Mouse (Mus musculus) heart, embryonic 13.5 days (tissue): ENCODE measurements around the gene Rexo4. TPM values are rescaled to one million over a fixed set of nuclear protein-coding genes. Genes with fewer than 3 reads are reported as not detected.

ENCODE experiments used
- ATAC-seq: fragments of 200-750 bp; cut with Nextera tagmentation; 2 replicates; pipeline ENCODE4 v1.8.0; 2017; ENCODE audit warnings: moderate TSS enrichment; ENCODE audit not compliant: insufficient number of reproducible peaks, low FRiP score, low TSS enrichment; ENCODE audit errors: extremely low read depth
- H3K27ac ChIP-seq: fragments of 300-500 bp; sonication (generic); replicated peaks from 2 replicates; pipeline ENCODE4 v1.5.1; 2015; ENCODE audit warnings: moderate library complexity, mild to moderate bottlenecking, inconsistent platforms
- H3K27me3 ChIP-seq: fragments of 300-500 bp; sonication (generic); replicated peaks from 2 replicates; pipeline ENCODE4 v1.6.1; 2015; ENCODE audit warnings: mild to moderate bottlenecking, inconsistent platforms
- H3K36me3 ChIP-seq: fragments of 300-500 bp; sonication (generic); 2 replicates; pipeline ENCODE4 v1.6.1; 2015; ENCODE audit warnings: mild to moderate bottlenecking, inconsistent platforms
- H3K4me1 ChIP-seq: fragments of 300-500 bp; sonication (generic); 2 replicates; pipeline ENCODE4 v1.6.1; 2015; ENCODE audit warnings: inconsistent platforms
- H3K4me2 ChIP-seq: fragments of 300-500 bp; sonication (generic); 2 replicates; pipeline ENCODE4 v1.6.1; 2015; ENCODE audit warnings: inconsistent platforms, mild to moderate bottlenecking, moderate library complexity
- H3K4me3 ChIP-seq: fragments of 300-500 bp; sonication (generic); 2 replicates; pipeline ENCODE4 v1.5.1; 2015; ENCODE audit warnings: moderate library complexity, mild to moderate bottlenecking, inconsistent platforms
- H3K9ac ChIP-seq: fragments of 300-500 bp; sonication (generic); 2 replicates; pipeline ENCODE4 v1.6.1; 2015; ENCODE audit warnings: inconsistent platforms, mild to moderate bottlenecking, moderate library complexity
- H3K9me3 ChIP-seq: fragments of 300-500 bp; sonication (generic); 2 replicates; pipeline ENCODE4 v1.6.1; 2016; ENCODE audit warnings: inconsistent platforms
- WGBS: fragments of 180-500 bp; shearing (Covaris S2); methylation state at CpG from one replicate; pipeline ENCODE4 v1.1.7; 2015; ENCODE audit warnings: mixed read lengths; 5-methylcytosine and 5-hydroxymethylcytosine counted together
- polyA plus RNA-seq: library from polyadenylated mRNA; unstranded; fragments of >200 nt; fragmentation: Nextera tagmentation; extraction: Ambion mirVana; gene quantifications from 2 replicates; pipeline ENCODE4 v1.2.1, GENCODE M21; 2015

The Rexo4 gene
- polyA plus RNA-seq, 1 experiment from 2014 or later = 26.3 TPM

DNA sequence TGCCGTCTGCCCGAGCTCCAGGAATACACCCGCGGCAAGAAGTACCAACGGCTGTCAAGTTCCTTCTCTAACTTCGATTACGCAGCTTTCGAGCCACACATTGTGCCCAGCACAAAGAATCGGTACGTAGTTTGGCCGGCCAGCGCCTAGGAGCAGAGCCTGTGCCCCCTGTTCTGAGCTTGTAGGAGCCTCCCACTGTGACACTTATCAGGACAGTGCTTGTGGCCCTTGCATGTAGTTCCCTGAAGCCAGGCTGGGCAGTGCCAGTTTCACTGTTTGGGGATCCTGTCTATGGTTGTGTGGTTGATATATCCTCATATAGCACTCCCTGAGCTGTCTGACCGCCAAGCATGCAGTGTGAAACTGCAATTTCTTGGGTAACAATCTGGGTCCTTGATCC lies 47.4 kb downstream of the Rexo4 start:
- Histone ChIP-seq H3K36me3 (peaks cover 68% of the 10 kb centered on the region), H3K4me3 (peak overlapping the region; percentile 87), H3K4me2 (peak overlapping the region; percentile 100), H3K9me3 (no peaks in the 10 kb centered on the region), H3K27ac (peak overlapping the region; percentile 82), H3K27me3 (no peaks in the 10 kb centered on the region), H3K4me1 (peaks cover 50% of the 10 kb centered on the region), H3K9ac (peak overlapping the region; percentile 92)
- WGBS = 2% methylated on average over 13 of the region's 13 CpGs
- ATAC-seq = no peak

DNA sequence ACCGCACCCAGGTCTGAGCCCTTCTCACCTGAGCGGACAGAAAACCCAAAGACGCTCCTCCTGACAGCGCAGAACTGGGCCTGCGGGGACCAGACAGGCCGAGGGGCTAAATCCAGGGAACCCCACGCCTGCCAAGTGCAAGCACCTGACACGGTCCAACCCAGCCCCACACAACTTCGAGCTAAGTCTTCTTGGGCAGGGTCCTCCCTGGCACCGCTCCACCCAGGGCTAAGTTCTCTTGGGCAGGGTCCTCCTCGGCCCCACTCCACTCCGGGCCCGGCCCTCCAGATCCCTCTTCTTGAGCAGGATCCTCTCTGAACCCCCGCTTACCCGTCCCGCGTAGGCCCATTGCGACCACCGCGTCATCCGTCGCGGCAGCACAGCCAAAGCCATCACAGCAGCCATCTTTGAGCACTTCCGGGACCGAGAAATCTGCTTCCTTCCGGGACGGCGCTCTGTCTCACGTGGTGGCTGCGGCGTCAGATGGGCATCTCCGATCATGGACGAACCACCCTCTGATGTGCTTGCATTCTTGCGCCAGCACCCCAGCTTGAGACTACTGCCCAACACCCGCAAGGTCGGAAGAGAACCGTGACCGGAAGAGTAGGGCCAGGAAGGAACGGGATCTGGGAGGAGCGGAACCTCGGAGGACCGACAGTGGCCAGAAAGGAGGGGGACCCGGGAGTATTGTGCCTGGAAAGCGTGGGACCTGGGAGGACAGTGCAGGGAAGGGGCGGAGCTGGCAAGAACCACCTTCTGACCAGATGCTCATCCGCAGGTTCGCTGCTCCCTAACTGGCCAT lies 48.1 kb downstream of the Rexo4 start, which contains the start of the genes Surf2 and Surf1:
Surf2 (plus strand) TSS at position 441 of the 802 bp plus-strand sequence.
Surf1 (minus strand) TSS at position 604 of the 802 bp plus-strand sequence.
- peaks cover 67% of the 10 kb centered on the region for H3K36me3 ChIP-seq
- 1% methylated on average over 47 of the region's 47 CpGs for WGBS

DNA sequence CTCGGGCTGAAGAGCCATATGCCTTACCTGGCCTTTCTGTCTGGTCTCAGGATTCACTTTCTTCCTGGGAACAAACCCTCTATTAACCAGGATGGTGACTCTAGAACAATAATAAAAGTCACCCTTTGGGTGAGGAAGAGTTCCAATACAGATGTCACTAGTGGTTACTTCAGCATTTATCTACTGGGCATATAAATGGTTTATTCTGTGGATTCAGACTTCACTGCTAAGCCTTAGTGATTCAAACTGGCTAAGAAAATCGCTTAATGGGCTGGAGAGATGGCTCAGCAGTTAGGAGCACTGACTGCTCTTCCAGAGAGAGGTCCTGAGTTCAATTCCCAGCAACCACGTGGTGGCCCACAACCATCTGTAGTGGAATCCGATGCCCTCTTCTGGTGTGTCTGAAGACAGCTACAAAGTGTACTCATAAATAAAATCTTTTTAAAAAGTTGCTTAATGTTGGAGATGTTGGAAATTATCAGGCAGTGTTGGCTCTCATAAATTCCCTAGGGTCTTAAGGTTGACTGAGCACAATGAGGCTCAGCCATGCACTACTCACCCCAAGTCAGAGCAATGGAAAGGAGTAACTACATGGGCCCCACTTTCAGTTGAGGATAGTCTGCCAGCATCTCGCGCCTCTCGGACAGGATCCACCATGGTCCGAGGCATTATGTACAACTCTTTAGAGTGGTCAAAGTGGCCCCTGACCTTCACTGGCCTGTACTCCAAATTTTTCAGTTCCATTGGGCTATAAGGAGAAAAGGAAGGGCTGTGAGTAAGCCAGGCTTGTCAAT lies 49.8 kb downstream of the Rexo4 start:
- WGBS = 61% methylated on average over 8 of the region's 8 CpGs
- H3K27me3 ChIP-seq = no peaks in the 10 kb centered on the region
- no peak overlapping the region for H3K4me2 ChIP-seq
- H3K4me1 ChIP-seq = peaks cover 57% of the 10 kb centered on the region
- no peak overlapping the region for H3K27ac ChIP-seq
- no peak overlapping the region for H3K4me3 ChIP-seq
- H3K9ac ChIP-seq = no peak overlapping the region
- no peak for ATAC-seq
- no peaks in the 10 kb centered on the region for H3K9me3 ChIP-seq
- peaks cover 50% of the 10 kb centered on the region for H3K36me3 ChIP-seq

More for the DNA sequence above, 48.1 kb downstream of the Rexo4 start, which contains the start of the genes Surf2 and Surf1:
- ATAC-seq = peak; percentile 61
- peak within 1 kb of the TSS; percentile 82 for H3K27ac ChIP-seq
- H3K9me3 ChIP-seq = no peaks in the 10 kb centered on the region
- no peaks in the 10 kb centered on the region for H3K27me3 ChIP-seq
- peaks cover 50% of the 10 kb centered on the region for H3K4me1 ChIP-seq
- H3K4me2 ChIP-seq = peak within 1 kb of the TSS; percentile 100
- H3K4me3 ChIP-seq = peak within 1 kb of the TSS; percentile 87
- peak within 1 kb of the TSS; percentile 92 for H3K9ac ChIP-seq

DNA sequence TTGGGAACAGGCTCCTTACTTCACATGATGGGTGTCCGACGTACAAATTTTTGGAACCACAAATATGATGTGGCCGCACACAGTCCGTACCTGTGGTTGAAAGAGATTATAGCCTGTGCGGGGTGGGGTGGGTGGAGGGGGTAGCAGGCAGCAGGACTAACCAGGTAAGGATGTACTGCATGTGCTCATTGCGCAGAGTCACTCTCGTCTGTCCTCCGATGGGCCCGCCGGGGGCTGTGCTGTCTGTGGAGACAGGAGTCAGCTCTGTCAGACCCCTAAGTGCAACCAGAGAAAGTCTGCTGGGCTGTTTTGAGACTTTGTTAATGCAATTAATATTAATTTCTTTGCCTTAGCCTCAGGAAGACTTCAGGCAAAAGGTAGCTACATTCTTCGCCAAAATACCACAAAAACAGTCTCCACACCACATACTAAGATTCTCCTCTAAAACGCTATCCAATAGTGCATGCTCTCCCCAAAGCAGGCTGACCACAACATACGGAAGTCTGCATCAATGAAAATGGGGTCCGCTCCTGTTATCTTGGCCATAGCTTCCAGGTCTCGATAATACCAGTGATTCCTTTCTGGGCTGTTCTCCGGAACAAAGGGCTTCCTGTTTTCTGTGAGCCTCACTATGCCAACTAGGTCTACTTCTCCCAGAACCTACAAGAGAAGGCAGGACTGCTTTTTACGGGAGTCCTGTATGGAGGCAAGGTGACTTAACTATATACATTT lies 50.6 kb downstream of the Rexo4 start:
- Histone ChIP-seq H3K27ac (no peak overlapping the region), H3K36me3 (peaks cover 42% of the 10 kb centered on the region), H3K9me3 (no peaks in the 10 kb centered on the region), H3K4me2 (no peak overlapping the region), H3K9ac (no peak overlapping the region), H3K4me1 (peaks cover 64% of the 10 kb centered on the region), H3K4me3 (peak overlapping the region; percentile 3; the same call in 1 of the 2 replicates), H3K27me3 (no peaks in the 10 kb centered on the region)
- no peak for ATAC-seq
- WGBS = 73% methylated on average over 17 of the region's 17 CpGs

DNA sequence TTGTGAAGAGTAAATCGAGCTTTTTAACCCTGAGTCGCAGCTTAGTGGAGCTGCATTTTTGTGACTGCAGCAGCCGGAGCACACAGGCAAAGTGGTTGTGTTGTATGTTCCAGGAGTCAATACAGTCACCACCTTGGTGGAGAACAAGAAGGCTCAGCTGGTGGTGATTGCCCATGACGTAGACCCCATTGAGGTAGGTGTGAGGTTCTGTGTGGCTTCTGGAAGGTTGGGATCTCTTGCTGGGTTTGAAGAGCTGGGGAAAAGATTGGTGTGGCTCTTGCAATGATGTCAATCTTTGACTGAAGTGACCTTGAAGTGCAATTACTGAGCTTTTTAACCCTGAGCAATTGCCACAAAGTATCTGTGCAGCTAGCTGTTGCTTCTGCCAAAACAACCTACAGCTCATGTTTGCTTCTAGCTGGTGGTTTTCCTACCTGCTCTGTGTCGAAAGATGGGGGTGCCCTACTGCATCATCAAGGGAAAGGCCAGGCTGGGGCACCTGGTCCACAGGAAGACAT lies 51.9 kb downstream of the Rexo4 start:
- Histone ChIP-seq H3K4me1 (peaks cover 63% of the 10 kb centered on the region), H3K27ac (no peak overlapping the region), H3K4me2 (peak overlapping the region; percentile 86), H3K27me3 (no peaks in the 10 kb centered on the region), H3K9ac (peak overlapping the region; percentile 100), H3K36me3 (peaks cover 47% of the 10 kb centered on the region), H3K9me3 (no peaks in the 10 kb centered on the region), H3K4me3 (peak overlapping the region; percentile 96)
- 67% methylated on average over 5 of the region's 5 CpGs for WGBS
- no peak for ATAC-seq

DNA sequence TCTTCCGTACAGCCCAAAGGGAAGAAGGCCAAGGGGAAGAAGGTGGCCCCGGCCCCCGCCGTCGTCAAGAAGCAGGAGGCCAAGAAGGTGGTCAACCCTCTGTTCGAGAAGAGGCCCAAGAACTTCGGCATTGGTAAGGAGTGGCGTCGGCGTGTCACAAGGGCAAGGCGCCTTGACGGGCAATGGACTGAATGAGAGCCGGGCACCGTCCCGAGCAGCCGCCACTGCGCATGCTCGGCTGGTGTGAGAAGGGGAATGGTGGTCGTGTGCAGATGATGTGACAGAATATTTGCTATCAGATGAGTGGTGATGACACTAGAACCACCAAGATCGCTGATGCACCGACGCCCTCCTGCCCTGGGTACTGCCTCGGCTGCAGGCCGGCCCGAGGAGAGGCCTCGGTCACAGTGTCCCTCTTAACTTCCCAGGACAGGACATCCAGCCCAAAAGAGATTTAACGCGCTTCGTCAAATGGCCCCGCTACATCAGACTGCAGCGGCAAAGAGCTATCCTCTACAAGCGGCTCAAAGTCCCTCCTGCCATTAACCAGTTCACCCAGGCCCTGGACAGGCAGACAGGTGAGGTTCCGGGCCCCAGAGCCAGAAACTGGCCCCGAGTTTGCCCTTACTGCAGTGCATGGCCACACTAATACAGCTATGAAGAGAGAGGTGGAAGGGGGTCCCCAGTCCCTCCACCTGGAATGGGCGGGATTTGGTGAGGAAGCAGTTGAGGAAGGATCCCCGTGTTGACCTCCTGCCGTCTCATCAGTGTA lies 53.0 kb downstream of the Rexo4 start:
- Histone ChIP-seq H3K27me3 (no peaks in the 10 kb centered on the region), H3K4me2 (peak overlapping the region; percentile 86), H3K4me3 (peak overlapping the region; percentile 96), H3K9me3 (no peaks in the 10 kb centered on the region), H3K9ac (peak overlapping the region; percentile 100), H3K27ac (peak overlapping the region; percentile 94), H3K36me3 (peaks cover 58% of the 10 kb centered on the region), H3K4me1 (peaks cover 56% of the 10 kb centered on the region)
- under 1% methylated on average over 37 of the region's 37 CpGs for WGBS
- peak; percentile 35; the same call in 1 of the 2 replicates for ATAC-seq

DNA sequence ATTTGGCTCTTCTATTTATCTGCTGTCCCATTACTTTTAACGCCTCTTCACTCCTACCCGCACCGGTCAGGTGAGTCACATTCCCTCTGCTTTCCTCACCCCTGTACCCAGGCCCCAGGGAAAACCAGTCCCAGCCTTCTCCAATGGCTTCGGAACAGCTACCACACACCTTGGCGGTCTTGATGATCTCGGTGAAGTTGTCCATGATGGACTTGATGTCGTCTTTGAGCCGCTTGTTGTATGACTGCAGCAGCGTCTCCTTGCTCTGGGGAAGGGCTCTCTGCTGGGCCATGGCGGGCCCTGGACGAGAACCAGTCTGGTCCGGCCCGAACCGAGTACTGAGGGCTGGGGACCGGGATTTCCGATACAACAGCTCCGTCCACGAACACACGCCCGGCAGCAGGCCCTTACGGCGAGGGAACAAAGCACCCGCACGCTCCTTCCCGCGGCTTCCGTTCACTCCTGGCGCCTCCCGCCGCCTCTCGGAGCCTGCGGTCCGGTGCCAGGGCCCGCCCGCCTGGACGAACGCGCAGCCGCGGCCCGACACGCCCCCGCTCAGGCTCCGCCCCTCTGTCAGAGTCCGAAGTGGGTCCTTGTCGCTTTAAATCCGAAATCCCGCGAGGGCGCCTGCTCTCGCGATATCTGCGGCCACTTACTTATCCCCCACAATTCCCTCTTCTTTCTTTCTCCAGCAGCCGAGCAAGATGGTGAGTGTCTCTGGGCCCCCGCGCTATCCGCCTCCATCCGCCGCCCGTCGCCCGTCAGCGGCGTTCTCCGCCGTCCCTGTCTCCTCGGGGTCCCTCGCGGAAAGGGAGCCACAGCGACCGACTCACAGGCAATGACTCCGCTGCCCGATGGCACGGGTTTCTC lies 53.8 kb downstream of the Rexo4 start, which contains the start of the genes Med22 and Rpl7a:
Med22 (minus strand) TSS at position 554 of the 870 bp plus-strand sequence.
Rpl7a (plus strand) TSS at position 641 of the 870 bp plus-strand sequence.
- peak; percentile 95 for ATAC-seq
- Histone ChIP-seq H3K36me3 (peaks cover 67% of the 10 kb centered on the region), H3K4me3 (peak within 1 kb of the TSS; percentile 96), H3K27ac (peak within 1 kb of the TSS; percentile 94), H3K4me1 (peaks cover 51% of the 10 kb centered on the region), H3K9me3 (no peaks in the 10 kb centered on the region), H3K9ac (peak within 1 kb of the TSS; percentile 100), H3K27me3 (no peaks in the 10 kb centered on the region), H3K4me2 (peak within 1 kb of the TSS; percentile 90)
- under 1% methylated on average over 74 of the region's 74 CpGs for whole genome bisulfite sequencing

DNA sequence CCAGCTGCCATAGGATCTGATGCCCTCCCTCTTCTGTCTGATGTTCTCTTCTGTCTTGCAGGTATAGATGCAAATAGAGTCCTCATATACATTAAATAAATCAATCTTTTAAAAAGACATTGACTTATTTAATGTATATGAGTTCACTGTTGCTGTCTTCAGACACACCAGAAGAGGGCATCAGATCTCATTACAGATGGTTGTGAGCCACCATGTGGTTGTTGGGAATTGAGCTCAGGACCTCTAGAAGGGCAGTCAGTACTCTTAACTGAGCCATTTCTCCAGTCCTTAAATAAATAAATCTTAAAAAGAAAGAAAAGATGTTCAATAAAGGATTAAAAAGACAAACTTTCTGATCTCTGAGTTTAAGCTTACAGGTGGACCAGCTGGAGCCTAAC lies 54.8 kb downstream of the Rexo4 start:
- H3K4me2 ChIP-seq = peak overlapping the region; percentile 90
- H3K27ac ChIP-seq = peak overlapping the region; percentile 94
- peaks cover 42% of the 10 kb centered on the region for H3K4me1 ChIP-seq
- peak overlapping the region; percentile 94 for H3K9ac ChIP-seq
- H3K36me3 ChIP-seq = peaks cover 73% of the 10 kb centered on the region
- no peak for ATAC-seq
- H3K4me3 ChIP-seq = peak overlapping the region; percentile 96
- H3K27me3 ChIP-seq = no peaks in the 10 kb centered on the region
- no peaks in the 10 kb centered on the region for H3K9me3 ChIP-seq

DNA sequence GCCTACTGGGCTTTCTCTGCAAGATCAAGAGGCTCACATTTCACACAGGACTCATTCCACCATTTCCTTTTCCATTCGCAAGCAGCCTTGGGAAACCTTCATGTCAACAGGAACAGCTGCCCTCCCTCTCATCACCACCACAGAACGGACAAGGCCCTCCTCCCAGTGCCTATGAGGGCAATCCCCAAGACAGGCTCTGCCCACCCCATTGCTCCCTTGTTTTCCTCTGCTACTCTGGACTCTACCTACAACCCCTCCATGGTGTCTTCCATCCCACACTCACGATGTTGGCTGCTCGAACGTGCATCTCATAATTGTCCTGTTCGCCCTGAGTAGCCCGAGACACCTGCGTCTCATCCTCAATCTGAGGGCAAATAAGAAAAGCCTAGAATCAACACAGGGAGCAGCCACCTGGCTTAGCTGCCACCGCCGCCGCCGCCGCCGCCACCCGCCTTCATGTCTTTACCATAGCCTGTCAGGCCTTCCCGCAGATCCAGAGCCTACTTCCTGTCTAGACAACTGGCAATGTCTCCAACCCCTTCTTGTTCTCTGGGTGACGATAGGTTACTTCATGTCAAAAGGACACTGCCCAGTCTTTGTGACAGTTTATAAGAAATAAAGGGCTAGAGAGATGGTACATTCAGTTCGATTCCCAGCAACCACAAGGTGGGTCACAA lies 55.3 kb downstream of the Rexo4 start:
- Histone ChIP-seq H3K9me3 (no peaks in the 10 kb centered on the region), H3K4me3 (peak overlapping the region; percentile 96), H3K27ac (no peak overlapping the region; the same call in 1 of the 2 replicates), H3K27me3 (no peaks in the 10 kb centered on the region), H3K9ac (peak overlapping the region; percentile 94), H3K4me1 (peaks cover 43% of the 10 kb centered on the region), H3K4me2 (peak overlapping the region; percentile 90), H3K36me3 (peaks cover 67% of the 10 kb centered on the region)
- ATAC-seq = no peak
- WGBS = 76% methylated on average over 18 of the region's 18 CpGs
